Mouse (Mus musculus): ENCODE measurements around the gene Aplp1.

Aplp1 gene

GRCm38 (mm10) chr7:30408639-30409038 lies 36.7 kb downstream of the Aplp1 start:
- DNase-seq = no peak

DNA sequence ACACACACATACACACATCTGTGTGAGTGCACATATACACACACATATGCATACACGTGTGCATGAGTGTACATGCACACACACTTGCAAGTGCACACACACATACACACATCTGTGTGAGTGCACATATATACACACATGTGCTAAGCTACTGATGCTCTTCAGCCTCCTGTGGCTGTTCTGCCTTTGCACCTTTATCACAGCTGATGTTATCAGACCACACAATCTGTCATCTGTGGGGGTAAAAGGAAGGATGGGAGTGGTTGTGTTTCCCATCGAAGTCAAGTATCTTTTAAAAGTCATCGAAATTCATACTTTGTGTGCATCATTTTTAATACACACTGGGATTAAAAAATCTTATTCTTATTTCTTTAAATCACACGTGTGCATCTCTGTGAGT lies 43.0 kb downstream of the Aplp1 start:
- DNase-seq = no peak

DNA sequence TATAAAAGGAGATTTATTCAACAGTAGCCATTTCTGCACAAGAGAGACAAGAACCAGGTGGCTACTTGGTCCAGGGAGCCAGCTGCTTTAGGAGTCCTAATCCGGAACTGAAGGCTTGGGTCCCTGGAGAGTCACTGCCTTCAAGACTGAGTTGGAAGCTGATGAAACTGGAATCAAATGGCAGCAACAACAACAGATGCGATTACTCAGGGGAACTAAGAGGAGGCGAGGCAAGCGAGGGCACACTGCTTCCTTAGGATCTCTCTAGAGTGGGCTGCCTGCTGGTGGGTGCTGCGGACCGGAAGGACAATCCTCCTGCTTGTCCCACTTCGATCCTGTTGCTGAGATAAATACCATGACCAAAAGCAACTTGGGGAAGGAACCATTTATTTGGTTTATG lies 45.7 kb downstream of the Aplp1 start:
- no peak for DNase-seq

DNA sequence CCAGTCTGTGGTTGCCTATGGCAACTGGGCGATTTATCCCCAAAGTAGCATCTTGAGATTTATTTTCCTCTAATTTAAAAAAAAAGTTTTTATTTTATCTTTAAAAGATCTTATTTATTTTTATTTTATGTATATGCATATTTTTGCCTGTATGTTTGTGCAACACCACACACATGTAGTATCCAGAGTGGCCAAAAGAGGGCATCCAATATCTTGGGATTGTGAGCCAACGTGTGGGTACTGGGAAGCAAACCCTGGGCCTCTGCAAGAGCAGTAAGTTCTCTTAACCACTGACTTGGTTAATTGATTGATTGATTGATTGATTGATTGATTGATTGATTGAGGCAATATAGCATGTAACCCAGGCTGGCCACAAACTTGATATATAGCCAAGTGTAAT lies 50.5 kb downstream of the Aplp1 start:
- DNase-seq = no peak

- DNase-seq = peak; percentile 56 to 80
These were observed 51.0 kb downstream of the Aplp1 start for GRCm38 (mm10) chr7:30394379-30394778.

- peak; percentile 9 to 18 for DNase-seq
These were observed 51.7 kb downstream of the Aplp1 start for GRCm38 (mm10) chr7:30393631-30394030.

DNA sequence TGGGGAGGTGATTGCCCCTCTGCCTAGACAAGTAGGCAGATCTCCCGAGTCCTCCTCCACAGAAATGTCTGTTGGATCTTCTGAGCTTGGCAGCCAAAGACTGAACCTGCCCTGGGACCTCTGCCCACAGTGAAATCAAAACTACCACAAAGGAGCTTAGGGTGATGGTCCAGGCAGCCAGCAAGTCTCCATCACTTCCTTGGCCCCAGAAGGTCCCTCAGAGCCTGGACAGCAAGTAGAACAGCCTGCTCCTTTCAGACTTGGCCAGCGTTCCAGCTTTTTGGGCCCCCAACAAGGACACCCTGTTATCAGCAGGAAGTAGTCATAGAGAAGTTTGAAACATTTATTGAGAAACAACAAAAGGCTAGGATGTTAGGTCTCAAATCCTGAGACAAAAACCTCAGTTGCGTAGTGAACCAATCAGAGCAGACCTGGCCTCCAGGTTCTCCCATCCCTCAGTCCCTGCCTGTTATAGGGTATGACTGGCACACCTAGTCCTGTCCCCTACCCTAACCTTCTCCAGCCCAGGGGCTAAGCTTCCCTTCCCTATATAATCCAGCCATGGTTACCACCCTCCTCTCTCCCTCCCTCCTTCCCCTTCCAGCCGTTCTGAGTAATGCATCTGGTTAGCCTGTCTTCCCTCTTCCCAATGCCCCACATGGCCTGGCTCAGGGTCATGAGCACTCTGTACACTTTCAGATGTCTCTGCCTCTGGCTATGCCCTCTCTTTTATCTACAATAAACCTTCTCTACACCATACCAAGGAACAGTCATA lies 52.4 kb downstream of the Aplp1 start:
- no peak for DNase-seq
